Mouse (Mus musculus) megakaryocyte, embryonic 14.5 days (primary cell): ENCODE results near the gene Lce1e.

Experiments
- FLI1 ChIP-seq: IDR thresholded peaks from 2 replicates; pipeline ENCODE4 v1.6.1; 2012; ENCODE audit warnings: low read length, inconsistent platforms, mixed read lengths
- GATA1 ChIP-seq: IDR thresholded peaks from 3 replicates; pipeline ENCODE4 v1.6.1; 2012; ENCODE audit warnings: mixed read lengths, low read length, inconsistent platforms, borderline replicate concordance

DNA sequence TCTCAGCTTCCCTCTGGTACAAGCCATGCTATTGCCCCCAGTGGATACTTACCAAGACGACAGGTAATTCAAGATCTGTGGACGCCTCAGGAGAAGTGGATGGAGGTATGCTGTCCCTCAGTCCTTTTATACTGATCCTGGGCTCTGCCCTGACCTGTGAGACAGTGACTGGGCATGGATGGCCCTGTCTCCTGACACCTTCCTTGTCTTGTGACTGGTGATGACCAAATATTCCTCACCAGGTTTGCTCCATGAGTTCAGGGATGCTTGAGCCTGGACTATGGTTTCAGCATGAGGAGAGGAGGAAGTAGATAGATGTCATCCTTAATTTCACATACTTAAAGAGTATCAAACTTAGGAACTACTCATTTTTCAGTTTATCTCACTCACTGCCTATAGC, 21.8 kb downstream of the Lce1e start, which contains the start of gene Lce1d:
- TF ChIP-seq GATA1 = no peak
- TF ChIP-seq FLI1 = no peak
